Mouse (Mus musculus) splenic B cell, adult 2 months (primary cell): ENCODE data around the gene Tcf23.
A peak's percentile ranks its signal among the peaks of the same experiment; 100 is the strongest.

Experiments
- DNase-seq: peaks from one replicate; pipeline ENCODE4 v3.0.0-alpha.2; 2011; ENCODE audit warnings: low read depth, low spot score
- H3K27me3 ChIP-seq: 2 replicates; pipeline ENCODE4 v1.6.1; 2012; ENCODE audit warnings: mild to moderate bottlenecking, low read length, moderate library complexity, mixed read lengths; ENCODE audit not compliant: control insufficient read depth, poor library complexity, insufficient read depth, severe bottlenecking
- H3K36me3 ChIP-seq: 2 replicates; pipeline ENCODE4 v1.6.1; 2012; ENCODE audit warnings: mild to moderate bottlenecking, low read length, moderate library complexity, mixed read lengths; ENCODE audit not compliant: control insufficient read depth, poor library complexity, insufficient read depth, severe bottlenecking

The Tcf23 gene

DNA sequence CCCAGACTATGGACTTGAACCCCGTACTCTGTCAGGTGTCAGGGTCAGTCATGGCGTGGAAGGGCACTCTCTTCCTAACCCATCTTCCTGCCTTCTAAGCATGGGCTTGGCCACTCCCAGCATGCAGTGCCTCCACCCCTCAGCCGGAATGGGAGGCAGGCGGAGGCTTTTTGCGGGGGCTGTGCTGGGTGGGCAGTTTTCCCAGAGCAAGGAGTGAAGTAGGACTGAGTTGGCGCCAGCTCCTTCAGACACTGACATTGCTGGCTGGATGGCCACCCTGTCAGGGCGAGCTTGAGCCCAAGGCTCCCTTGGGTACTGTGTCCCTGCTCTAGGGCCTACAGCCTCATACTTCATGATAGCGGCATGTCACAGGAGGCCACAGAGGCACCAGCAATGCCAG lies at the start of gene Tcf23:
TSS of gene Tcf23 (plus strand) at position 247 of the 400 bp plus-strand sequence.
- no peaks in the 10 kb centered on the region for H3K27me3 ChIP-seq

GRCm38 (mm10) chr5:30918691-30919090 lies 49.8 kb upstream of the Tcf23 start:
- Histone ChIP-seq H3K36me3 (no peaks in the 10 kb centered on the region), H3K27me3 (no peaks in the 10 kb centered on the region)
- no peak for DNase-seq

More for the DNA sequence above, at the start of gene Tcf23:
- H3K36me3 ChIP-seq, result no peaks in the 10 kb centered on the region
- no peak for DNase-seq

DNA sequence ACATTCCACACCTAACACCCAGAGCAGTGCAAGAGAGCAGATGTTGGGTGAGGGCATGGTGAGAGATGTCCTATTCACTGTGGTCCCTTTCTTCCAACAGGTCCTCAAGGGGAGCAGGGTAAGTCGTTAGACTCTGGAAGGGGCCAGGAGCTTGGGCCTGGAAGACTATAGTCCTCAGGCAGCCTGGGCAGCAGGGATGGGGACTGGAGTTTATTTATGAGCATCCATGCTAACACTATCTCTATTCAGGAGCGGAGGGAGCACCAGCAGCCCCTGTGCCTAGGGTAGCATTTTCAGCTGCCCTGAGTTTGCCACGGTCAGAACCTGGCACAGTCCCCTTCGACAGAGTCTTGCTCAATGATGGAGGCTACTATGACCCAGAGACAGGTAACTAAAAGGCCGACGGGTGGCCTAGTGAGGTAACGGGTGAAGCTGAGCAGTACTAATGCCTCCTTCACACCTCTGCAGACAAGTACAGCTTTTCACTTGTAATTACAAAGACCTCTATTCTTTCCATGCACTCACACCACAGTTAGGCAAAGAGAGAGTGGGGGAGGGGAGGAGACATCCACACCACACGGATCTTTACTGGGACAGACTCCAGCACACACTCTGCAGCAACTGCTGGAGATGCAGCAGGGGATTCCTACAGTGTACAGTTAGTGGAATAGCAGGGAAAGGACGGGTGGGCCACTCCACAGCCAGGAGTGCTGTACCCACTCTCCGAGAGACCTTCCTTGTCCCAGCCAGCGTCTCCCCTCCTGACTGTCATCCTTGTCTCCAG lies 48.4 kb upstream of the Tcf23 start:
- no peak for DNase-seq
- H3K36me3 ChIP-seq, result no peaks in the 10 kb centered on the region
- H3K27me3 ChIP-seq, result no peaks in the 10 kb centered on the region

- no peak for DNase-seq
- no peaks in the 10 kb centered on the region for H3K27me3 ChIP-seq
- no peaks in the 10 kb centered on the region for H3K36me3 ChIP-seq
These were observed 47.8 kb upstream of the Tcf23 start for GRCm38 (mm10) chr5:30920621-30921020.

DNA sequence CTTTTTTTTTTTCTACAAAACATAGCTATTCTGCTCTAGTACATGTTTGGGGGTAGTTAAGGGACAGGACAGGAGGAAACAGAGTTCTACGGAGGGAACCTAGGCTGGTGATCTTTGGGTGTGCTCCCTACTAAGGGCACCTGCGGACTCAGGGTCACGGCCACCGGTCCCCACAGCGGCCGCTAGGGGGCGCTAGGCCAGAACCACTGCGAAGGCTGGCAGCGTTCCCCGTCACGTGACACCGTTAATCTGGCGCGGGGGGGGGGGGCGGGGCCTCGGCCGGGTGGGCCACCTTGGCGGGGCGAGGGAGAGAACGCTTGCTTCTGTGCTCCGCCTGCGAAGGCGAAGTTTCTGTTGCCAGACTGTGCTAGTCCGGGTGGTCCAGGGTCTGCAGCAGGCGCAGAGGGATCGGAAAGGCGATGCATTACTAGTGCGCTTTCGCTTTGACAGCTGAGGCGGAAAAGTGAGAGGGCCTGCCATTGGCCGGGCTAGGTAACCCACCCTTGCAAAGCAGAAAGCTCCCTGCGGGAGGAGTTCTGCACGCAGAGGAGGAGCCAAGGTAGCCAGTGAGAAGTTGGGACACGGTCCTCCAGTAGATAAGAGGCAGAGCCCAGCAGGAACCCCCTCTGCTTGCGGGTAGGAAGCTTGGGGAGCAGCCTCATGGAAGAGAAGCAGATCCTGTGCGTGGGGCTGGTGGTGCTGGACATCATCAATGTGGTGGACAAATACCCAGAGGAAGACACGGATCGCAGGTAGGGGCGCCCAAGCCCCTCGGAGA lies 47.0 kb upstream of the Tcf23 start, which contains the start of gene Khk:
TSS of gene Khk (plus strand) at position 176 of the 778 bp plus-strand sequence.
- Histone ChIP-seq H3K27me3 (no peaks in the 10 kb centered on the region), H3K36me3 (no peaks in the 10 kb centered on the region)
- peak; percentile 96 for DNase-seq

DNA sequence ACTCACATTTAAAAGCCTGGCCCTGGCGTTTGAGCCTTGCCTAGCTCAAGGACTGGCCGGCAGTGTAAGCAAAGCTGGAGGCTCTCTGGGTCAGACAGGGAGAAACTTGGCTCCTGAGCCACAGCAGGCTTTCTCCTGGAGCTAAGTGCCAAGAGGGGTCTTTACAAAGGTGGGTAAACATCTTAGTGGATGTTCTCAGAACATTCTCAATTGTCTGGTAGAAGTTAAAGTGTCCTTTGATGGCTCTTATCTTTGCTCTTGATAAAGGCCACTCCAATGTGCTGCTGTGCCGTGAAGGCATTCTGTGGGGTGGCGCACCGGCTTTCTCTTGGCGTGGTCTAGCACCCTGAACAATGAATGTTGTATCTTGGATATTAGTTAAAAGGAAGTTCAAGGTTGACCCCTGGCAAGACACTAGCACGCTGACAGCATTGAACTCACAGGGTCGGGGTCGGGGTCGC lies 45.9 kb upstream of the Tcf23 start:
- no peak for DNase-seq
- Histone ChIP-seq H3K27me3 (no peaks in the 10 kb centered on the region), H3K36me3 (no peaks in the 10 kb centered on the region)

DNA sequence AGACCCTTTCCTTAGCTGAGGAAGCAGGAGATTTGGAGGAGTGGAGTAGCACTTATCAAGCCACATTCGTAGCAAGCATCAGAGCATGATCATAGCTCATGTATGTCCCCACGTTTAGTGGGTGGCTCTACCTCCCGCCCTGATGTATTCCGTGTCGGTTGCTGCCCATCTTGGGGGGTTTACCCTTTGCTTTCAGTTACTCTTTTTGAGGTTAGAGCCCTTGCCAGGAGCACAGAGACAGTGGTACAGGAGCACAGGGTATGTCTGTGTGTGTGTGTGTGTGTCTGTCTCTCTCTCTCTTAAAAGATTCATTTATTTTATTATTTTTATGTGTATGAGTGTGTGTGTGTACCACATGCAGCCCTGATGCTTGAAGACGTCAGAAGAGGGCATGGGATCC lies 45.3 kb upstream of the Tcf23 start:
- no peak for DNase-seq
- Histone ChIP-seq H3K36me3 (no peaks in the 10 kb centered on the region), H3K27me3 (no peaks in the 10 kb centered on the region)

GRCm38 (mm10) chr5:30924614-30925013 lies 43.8 kb upstream of the Tcf23 start:
- DNase-seq, result no peak
- Histone ChIP-seq H3K27me3 (no peaks in the 10 kb centered on the region), H3K36me3 (no peaks in the 10 kb centered on the region)

DNA sequence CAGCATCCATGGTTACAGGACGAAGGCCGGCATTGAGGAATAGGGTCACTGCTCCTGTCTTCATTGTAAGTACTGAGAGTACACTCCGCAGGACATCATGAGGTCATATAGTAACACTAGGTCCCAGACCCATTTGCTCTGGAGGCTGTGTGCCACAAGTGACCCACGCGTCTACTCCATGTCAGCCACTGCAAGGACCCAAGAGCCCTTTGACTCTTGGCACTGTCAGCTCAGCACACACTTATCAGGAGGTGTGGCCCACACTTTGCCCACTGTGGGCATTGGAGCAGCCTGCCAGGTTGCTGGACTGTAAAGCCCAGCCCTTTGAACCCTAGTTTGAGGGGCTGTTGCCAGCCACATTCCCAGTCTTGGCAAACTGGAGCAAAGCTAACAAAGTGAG lies 43.2 kb upstream of the Tcf23 start:
- no peak for DNase-seq
- Histone ChIP-seq H3K36me3 (no peaks in the 10 kb centered on the region), H3K27me3 (no peaks in the 10 kb centered on the region)

DNA sequence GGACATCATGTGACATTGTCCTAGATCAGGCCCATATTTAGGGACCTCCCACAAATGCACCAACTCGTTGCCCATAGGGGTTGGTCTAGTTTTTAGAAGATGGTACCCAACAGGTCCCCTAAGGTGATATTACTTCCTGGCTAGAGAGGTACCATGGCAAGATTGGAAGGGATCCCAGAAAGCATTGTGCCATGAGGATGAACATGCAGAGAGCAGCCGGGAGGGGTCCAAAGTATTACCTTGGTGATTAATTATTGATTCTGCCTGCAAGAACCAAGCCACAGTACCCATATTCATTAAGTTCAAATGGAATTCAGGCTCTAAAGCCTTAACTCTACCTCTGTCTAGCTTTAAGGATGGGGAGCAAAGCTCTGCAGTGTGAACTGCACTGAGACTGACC lies 42.4 kb upstream of the Tcf23 start:
- DNase-seq, result no peak
- no peaks in the 10 kb centered on the region for H3K27me3 ChIP-seq
- no peaks in the 10 kb centered on the region for H3K36me3 ChIP-seq

DNA sequence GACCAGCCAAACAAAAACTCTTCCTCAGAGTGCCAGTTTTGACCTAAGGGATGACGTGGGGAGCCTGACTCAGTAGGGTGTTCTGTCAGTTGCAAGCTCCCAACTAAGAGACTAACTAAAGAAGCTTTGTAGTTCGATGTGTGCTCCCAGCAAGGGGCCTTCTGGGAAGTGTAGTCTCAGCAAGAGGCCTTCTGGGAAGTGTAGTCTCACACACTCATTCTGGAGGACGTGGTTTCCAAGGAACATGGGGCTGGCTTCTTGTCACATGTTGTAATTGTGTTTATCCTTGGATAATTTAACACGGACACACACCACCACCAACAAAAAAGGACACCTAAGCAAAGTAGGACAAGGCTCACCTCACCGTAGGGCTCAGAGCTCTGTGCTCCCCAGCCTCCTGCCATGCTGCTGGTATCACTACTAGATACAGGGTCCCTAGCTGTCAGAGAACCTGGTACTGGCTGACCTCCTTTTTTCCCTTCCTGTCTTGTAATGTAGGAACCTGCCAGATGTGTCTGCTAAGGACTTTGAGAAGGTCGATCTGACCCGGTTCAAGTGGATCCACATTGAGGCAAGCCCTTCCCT lies 40.4 kb upstream of the Tcf23 start:
- Histone ChIP-seq H3K36me3 (no peaks in the 10 kb centered on the region), H3K27me3 (no peaks in the 10 kb centered on the region)
- DNase-seq, result no peak

DNA sequence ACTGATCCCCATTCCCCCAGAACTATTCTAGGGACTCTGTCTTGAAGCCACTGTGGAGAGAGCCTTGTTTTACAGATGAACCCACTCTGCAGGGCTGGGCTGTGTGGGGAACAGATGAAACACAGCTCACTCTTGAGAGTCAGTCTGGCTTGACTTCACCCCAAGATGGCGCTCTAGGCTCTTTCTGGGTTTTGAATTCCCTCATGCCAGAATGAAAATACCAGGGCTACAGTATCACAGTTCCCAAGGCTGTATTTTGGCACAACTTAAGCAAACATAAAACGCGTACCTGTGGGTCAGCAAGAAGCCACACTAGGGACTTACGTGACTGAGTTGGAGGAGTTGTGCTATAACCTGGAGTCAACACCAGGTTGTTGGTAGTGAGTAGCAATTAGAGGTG lies 38.3 kb upstream of the Tcf23 start:
- Histone ChIP-seq H3K36me3 (no peaks in the 10 kb centered on the region), H3K27me3 (no peaks in the 10 kb centered on the region)
- DNase-seq, result peak; percentile 75

- no peak for DNase-seq
- H3K36me3 ChIP-seq, result no peaks in the 10 kb centered on the region
- H3K27me3 ChIP-seq, result no peaks in the 10 kb centered on the region
These were observed 37.6 kb upstream of the Tcf23 start for GRCm38 (mm10) chr5:30930846-30931245.

- no peaks in the 10 kb centered on the region for H3K36me3 ChIP-seq
- no peaks in the 10 kb centered on the region for H3K27me3 ChIP-seq
- no peak for DNase-seq
These were observed 37.1 kb upstream of the Tcf23 start for GRCm38 (mm10) chr5:30931378-30931777.

DNA sequence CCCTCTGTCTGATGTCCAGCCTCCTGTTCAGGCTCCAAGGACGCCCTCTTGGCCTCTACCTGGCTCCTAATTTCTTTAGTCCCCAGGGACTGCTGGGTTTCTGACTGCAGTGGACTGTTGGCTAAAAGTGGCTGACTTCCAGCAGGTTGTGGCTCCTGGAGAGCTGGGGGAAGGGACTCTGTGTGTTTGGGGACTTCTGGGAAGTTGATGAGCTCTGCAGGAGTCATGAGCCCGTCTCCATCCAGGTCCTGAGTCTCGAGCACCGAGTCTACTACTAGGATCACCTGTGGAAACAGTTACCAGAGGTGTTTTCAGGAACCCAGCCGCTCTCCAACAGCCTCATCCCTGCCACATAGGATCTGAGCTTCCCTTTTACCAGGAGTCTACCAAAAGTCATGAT lies 34.8 kb upstream of the Tcf23 start:
- no peaks in the 10 kb centered on the region for H3K27me3 ChIP-seq
- no peak for DNase-seq
- no peaks in the 10 kb centered on the region for H3K36me3 ChIP-seq
